Mouse (Mus musculus): Measurements from ENCODE around the gene Ankrd13b. TPM values are rescaled to one million over a fixed set of nuclear protein-coding genes. Genes with fewer than 3 reads are reported as not detected.

The Ankrd13b gene
- total and polyA plus RNA-seq, 3 experiments, result 0.41 to 1.3 TPM; not detected in 1

DNA sequence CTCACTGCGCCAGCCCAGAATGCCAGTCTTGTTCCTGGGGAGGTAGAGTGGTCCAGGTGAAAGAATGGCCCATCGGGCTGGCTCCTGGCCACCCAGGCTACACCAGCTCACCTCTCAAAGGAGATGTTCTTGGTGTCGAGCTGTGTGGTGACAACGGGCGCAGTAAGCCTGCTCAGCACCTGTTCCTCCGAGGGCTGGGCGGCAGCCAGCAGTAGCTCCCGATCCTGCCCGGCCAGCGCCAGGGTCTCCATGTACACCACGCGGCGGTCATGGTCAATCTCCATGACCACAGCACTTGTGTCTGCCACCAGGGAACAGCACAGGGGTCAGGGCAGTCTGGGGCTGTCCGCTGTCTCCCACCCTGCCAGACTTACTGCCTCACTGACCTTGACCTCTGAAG, 13.3 kb downstream of the Ankrd13b start:
- H3K27me3 ChIP-seq (ENCODE audit: insufficient read depth, low read length), result peaks cover 54% of the 10 kb centered on the region
- no peak for DNase-seq (ENCODE audit: low spot score)
- TF ChIP-seq POLR2AphosphoS5 (IDR thresholded peaks at IDR 0.05; ENCODE audit: insufficient replicate concordance, low read depth, low read length), result no peak
- no peak for TF ChIP-seq CTCF (IDR thresholded peaks at IDR 0.05; ENCODE audit: low read depth, low read length)
- no peak for TF ChIP-seq GATA1 (IDR thresholded peaks at IDR 0.05; ENCODE audit: borderline replicate concordance, low read length)
- TF ChIP-seq TAL1 (conservative IDR thresholded peaks at IDR 0.05; ENCODE audit: low read depth, low read length), result no peak
- TF ChIP-seq GATA2 (IDR thresholded peaks at IDR 0.05; ENCODE audit: borderline replicate concordance, low read depth, low read length), result no peak
- H3K9me3 ChIP-seq (replicated peaks), result no peaks in the 10 kb centered on the region
- no peaks in the 10 kb centered on the region for H3K36me3 ChIP-seq (replicated peaks)
- no peak for ATAC-seq (ENCODE audit: extremely low read depth, insufficient number of reproducible peaks, low FRiP score, poor library complexity, severe bottlenecking)
- no peak overlapping the region for H3K4me3 ChIP-seq (ENCODE audit: low read depth, low read length)
- no peaks in the 10 kb centered on the region; the same call in 1 of the 2 replicates for H3K4me1 ChIP-seq (ENCODE audit: insufficient read depth, low read depth, low read length)

GRCm38 (mm10) chr11:77472775-77473174, 16.7 kb downstream of the Ankrd13b start:
- no peak overlapping the region for H3K4me3 ChIP-seq (ENCODE audit: low read depth, low read length)
- no peak for DNase-seq (ENCODE audit: low spot score)
- no peaks in the 10 kb centered on the region; the same call in 1 of the 2 replicates for H3K4me1 ChIP-seq (ENCODE audit: insufficient read depth, low read depth, low read length)
- H3K27me3 ChIP-seq (ENCODE audit: insufficient read depth, low read length), result peaks cover 60% of the 10 kb centered on the region
- no peaks in the 10 kb centered on the region for H3K36me3 ChIP-seq (replicated peaks)
- TF ChIP-seq TAL1 (conservative IDR thresholded peaks at IDR 0.05; ENCODE audit: low read depth, low read length), result no peak
- TF ChIP-seq CTCF (IDR thresholded peaks at IDR 0.05; ENCODE audit: low read depth, low read length), result no peak
- TF ChIP-seq POLR2AphosphoS5 (IDR thresholded peaks at IDR 0.05; ENCODE audit: insufficient replicate concordance, low read depth, low read length), result no peak
- no peak for TF ChIP-seq GATA1 (IDR thresholded peaks at IDR 0.05; ENCODE audit: borderline replicate concordance, low read length)
- no peak for TF ChIP-seq GATA2 (IDR thresholded peaks at IDR 0.05; ENCODE audit: borderline replicate concordance, low read depth, low read length)
- H3K9me3 ChIP-seq (replicated peaks), result no peaks in the 10 kb centered on the region
- no peak for ATAC-seq (ENCODE audit: extremely low read depth, insufficient number of reproducible peaks, low FRiP score, poor library complexity, severe bottlenecking)

- peaks cover 2% of the 10 kb centered on the region; the same call in 1 of the 2 replicates for H3K4me1 ChIP-seq (ENCODE audit: insufficient read depth, low read depth, low read length)
- DNase-seq (ENCODE audit: low spot score), result no peak
- no peaks in the 10 kb centered on the region for H3K36me3 ChIP-seq (replicated peaks)
- no peak overlapping the region for H3K4me3 ChIP-seq (ENCODE audit: low read depth, low read length)
- ATAC-seq (ENCODE audit: extremely low read depth, insufficient number of reproducible peaks, low FRiP score, poor library complexity, severe bottlenecking), result no peak
- no peaks in the 10 kb centered on the region for H3K9me3 ChIP-seq (replicated peaks)
- TF ChIP-seq GATA1 (IDR thresholded peaks at IDR 0.05; ENCODE audit: borderline replicate concordance, low read length) (no peak), CTCF (IDR thresholded peaks at IDR 0.05; ENCODE audit: low read depth, low read length) (no peak), POLR2AphosphoS5 (IDR thresholded peaks at IDR 0.05; ENCODE audit: insufficient replicate concordance, low read depth, low read length) (no peak), TAL1 (conservative IDR thresholded peaks at IDR 0.05; ENCODE audit: low read depth, low read length) (no peak), GATA2 (IDR thresholded peaks at IDR 0.05; ENCODE audit: borderline replicate concordance, low read depth, low read length) (no peak)
- H3K27me3 ChIP-seq (ENCODE audit: insufficient read depth, low read length), result peaks cover 60% of the 10 kb centered on the region
Observed at GRCm38 (mm10) chr11:77471407-77471806, 18.1 kb downstream of the Ankrd13b start.

- no peak for DNase-seq (ENCODE audit: low spot score)
- Histone ChIP-seq H3K4me3 (ENCODE audit: low read depth, low read length) (no peak overlapping the region), H3K27me3 (ENCODE audit: insufficient read depth, low read length) (peaks cover 70% of the 10 kb centered on the region), H3K36me3 (replicated peaks) (no peaks in the 10 kb centered on the region), H3K9me3 (replicated peaks) (no peaks in the 10 kb centered on the region), H3K4me1 (ENCODE audit: insufficient read depth, low read depth, low read length) (peaks cover 2% of the 10 kb centered on the region; the same call in 1 of the 2 replicates)
- TF ChIP-seq CTCF (IDR thresholded peaks at IDR 0.05; ENCODE audit: low read depth, low read length), result no peak
- no peak for TF ChIP-seq GATA1 (IDR thresholded peaks at IDR 0.05; ENCODE audit: borderline replicate concordance, low read length)
- TF ChIP-seq GATA2 (IDR thresholded peaks at IDR 0.05; ENCODE audit: borderline replicate concordance, low read depth, low read length), result no peak
- no peak for TF ChIP-seq POLR2AphosphoS5 (IDR thresholded peaks at IDR 0.05; ENCODE audit: insufficient replicate concordance, low read depth, low read length)
- ATAC-seq (ENCODE audit: extremely low read depth, insufficient number of reproducible peaks, low FRiP score, poor library complexity, severe bottlenecking), result no peak
Observed at GRCm38 (mm10) chr11:77468397-77468796, 21.1 kb downstream of the Ankrd13b start.

GRCm38 (mm10) chr11:77467784-77468183, 21.7 kb downstream of the Ankrd13b start:
- no peaks in the 10 kb centered on the region for H3K9me3 ChIP-seq (replicated peaks)
- H3K4me3 ChIP-seq (ENCODE audit: low read depth, low read length), result no peak overlapping the region
- peaks cover 2% of the 10 kb centered on the region; the same call in 1 of the 2 replicates for H3K4me1 ChIP-seq (ENCODE audit: insufficient read depth, low read depth, low read length)
- TF ChIP-seq GATA1 (IDR thresholded peaks at IDR 0.05; ENCODE audit: borderline replicate concordance, low read length) (no peak), CTCF (IDR thresholded peaks at IDR 0.05; ENCODE audit: low read depth, low read length) (peak; percentile 44; the same call in 1 of the 2 replicates)
- no peaks in the 10 kb centered on the region for H3K36me3 ChIP-seq (replicated peaks)
- no peak for DNase-seq (ENCODE audit: low spot score)
- H3K27me3 ChIP-seq (ENCODE audit: insufficient read depth, low read length), result peaks cover 71% of the 10 kb centered on the region
- no peak for ATAC-seq (ENCODE audit: extremely low read depth, insufficient number of reproducible peaks, low FRiP score, poor library complexity, severe bottlenecking)

DNA sequence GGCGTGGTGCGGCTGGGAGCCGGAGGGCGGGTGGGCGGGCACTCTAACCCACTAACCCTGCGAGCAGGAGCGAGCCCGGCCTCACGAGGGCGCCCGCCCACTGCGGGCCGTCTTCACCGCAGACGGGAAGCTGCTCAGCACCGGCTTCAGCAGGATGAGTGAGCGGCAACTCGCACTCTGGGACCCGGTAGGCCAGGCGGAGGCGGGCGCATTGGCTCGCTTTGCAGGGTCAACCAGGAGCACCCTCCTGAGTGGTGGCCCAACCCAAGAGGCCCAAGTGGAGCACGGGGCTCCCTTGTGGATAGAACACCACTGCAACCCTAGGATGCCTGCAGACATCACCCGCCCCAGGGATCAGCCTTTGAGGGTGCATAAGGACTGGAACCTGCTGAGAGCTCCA, 22.3 kb downstream of the Ankrd13b start:
- ATAC-seq (ENCODE audit: extremely low read depth, insufficient number of reproducible peaks, low FRiP score, poor library complexity, severe bottlenecking), result no peak
- H3K27me3 ChIP-seq (ENCODE audit: insufficient read depth, low read length), result peaks cover 70% of the 10 kb centered on the region
- no peak for TF ChIP-seq POLR2AphosphoS5 (IDR thresholded peaks at IDR 0.05; ENCODE audit: insufficient replicate concordance, low read depth, low read length)
- H3K4me3 ChIP-seq (ENCODE audit: low read depth, low read length), result no peak overlapping the region
- peaks cover 7% of the 10 kb centered on the region; the same call in 1 of the 2 replicates for H3K4me1 ChIP-seq (ENCODE audit: insufficient read depth, low read depth, low read length)
- H3K36me3 ChIP-seq (replicated peaks), result no peaks in the 10 kb centered on the region
- DNase-seq (ENCODE audit: low spot score), result peak; percentile 58
- H3K9me3 ChIP-seq (replicated peaks), result no peaks in the 10 kb centered on the region

GRCm38 (mm10) chr11:77466544-77466943, 22.9 kb downstream of the Ankrd13b start:
- Histone ChIP-seq H3K27me3 (ENCODE audit: insufficient read depth, low read length) (peaks cover 72% of the 10 kb centered on the region), H3K36me3 (replicated peaks) (no peaks in the 10 kb centered on the region), H3K4me1 (ENCODE audit: insufficient read depth, low read depth, low read length) (peaks cover 7% of the 10 kb centered on the region; the same call in 1 of the 2 replicates), H3K4me3 (ENCODE audit: low read depth, low read length) (no peak overlapping the region), H3K9me3 (replicated peaks) (no peaks in the 10 kb centered on the region)
- DNase-seq (ENCODE audit: low spot score) (no peak), ATAC-seq (ENCODE audit: extremely low read depth, insufficient number of reproducible peaks, low FRiP score, poor library complexity, severe bottlenecking) (no peak)
- TF ChIP-seq TAL1 (conservative IDR thresholded peaks at IDR 0.05; ENCODE audit: low read depth, low read length) (no peak), GATA1 (IDR thresholded peaks at IDR 0.05; ENCODE audit: borderline replicate concordance, low read length) (no peak), POLR2AphosphoS5 (IDR thresholded peaks at IDR 0.05; ENCODE audit: insufficient replicate concordance, low read depth, low read length) (no peak), CTCF (IDR thresholded peaks at IDR 0.05; ENCODE audit: low read depth, low read length) (no peak), GATA2 (IDR thresholded peaks at IDR 0.05; ENCODE audit: borderline replicate concordance, low read depth, low read length) (no peak)

Measured in G1E (cell line).